Mouse (Mus musculus): ENCODE data around the gene Atf7.

Atf7 gene

GRCm38 (mm10) chr15:102532106-102532900 is 93.0 kb downstream of the Atf7 start:
- ChIA-PET POLR2A (interaction anchor here (0.7 to 2.6 kb wide), 9 partner anchors 10 to 139 kb away, joined by 3 to 10 read pairs (median 4); partner anchors contain the start of gene Tarbp2 (in 3 of the 4)), CTCF (interaction anchor here in 1 of 4 experiments (0.7 kb wide), 1 partner anchor 152 kb away, joined by 3 read pairs; no protein-coding TSS in a partner anchor)

GRCm38 (mm10) chr15:102531586-102531985 is 93.7 kb downstream of the Atf7 start:
- CTCF ChIA-PET: interaction anchor here in 1 of 4 experiments (0.7 kb wide), 1 partner anchor 153 kb away, joined by 3 read pairs; no protein-coding TSS in a partner anchor
- POLR2A ChIA-PET: interaction anchor here in 3 of 4 experiments (0.9 to 6.0 kb wide), 5 partner anchors 13 to 140 kb away, joined by 3 to 31 read pairs (median 4); partner anchors contain the start of gene Tarbp2 (in 2 of the 3)

GRCm38 (mm10) chr15:102530566-102530965 is 94.7 kb downstream of the Atf7 start:
- ChIA-PET POLR2A (interaction anchor here in 2 of 4 experiments (1.6 to 17.2 kb wide), 4 partner anchors 9 to 61 kb away, joined by 4 to 296 read pairs (median 18); partner anchors contain the start of genes Tarbp2 (in 2 of the 2), Gm10337 (in 1 of the 2) and Map3k12 (in 1 of the 2)), CTCF (interaction anchor here in 1 of 4 experiments (0.8 to 2.0 kb wide), 2 partner anchors 145 to 175 kb away, joined by 5 read pairs; no protein-coding TSS in a partner anchor)

- CTCF ChIA-PET: interaction anchor here in 3 of 4 experiments (0.6 to 3.9 kb wide), 9 partner anchors 9 to 420 kb away, joined by 3 to 11 read pairs (median 4); partner anchors contain the start of gene Tarbp2 (in 2 of the 3)
- POLR2A ChIA-PET: interaction anchor here in 3 of 4 experiments (0.6 to 17.2 kb wide), 11 partner anchors 10 to 174 kb away, joined by 3 to 296 read pairs (median 4); partner anchors contain the start of genes Tarbp2 (in 2 of the 3), Atf7 (in 1 of the 3), Atp5g2 (in 1 of the 3) and Gm10337 (in 1 of the 3)
Measured at GRCm38 (mm10) chr15:102528396-102528795, 96.9 kb downstream of the Atf7 start.

- ChIA-PET POLR2A (interaction anchor here in 3 of 4 experiments (0.6 to 17.2 kb wide), 17 partner anchors 9 to 174 kb away, joined by 3 to 296 read pairs (median 4); partner anchors contain the start of genes Tarbp2 (in 3 of the 3), Atf7 (in 1 of the 3), Atp5g2 (in 1 of the 3) and Gm10337 (in 1 of the 3)), CTCF (interaction anchor here in 3 of 4 experiments (0.6 to 3.9 kb wide), 9 partner anchors 9 to 420 kb away, joined by 3 to 11 read pairs (median 4); partner anchors contain the start of gene Tarbp2 (in 2 of the 3))
Measured at GRCm38 (mm10) chr15:102527936-102528335, 97.3 kb downstream of the Atf7 start.

GRCm38 (mm10) chr15:102526111-102527002 is 98.9 kb downstream of the Atf7 start:
- POLR2A ChIA-PET: interaction anchor here (0.6 to 17.2 kb wide), 15 partner anchors 8 to 202 kb away, joined by 3 to 296 read pairs (median 4); partner anchors contain the start of genes Tarbp2 (in 4 of the 4), Atp5g2 (in 1 of the 4), Gm10337 (in 1 of the 4) and Map3k12 (in 1 of the 4)
- CTCF ChIA-PET: interaction anchor here in 3 of 4 experiments (0.6 to 3.9 kb wide), 11 partner anchors 8 to 418 kb away, joined by 3 to 11 read pairs (median 4); partner anchors contain the start of genes Tarbp2 (in 2 of the 3) and Myg1 (in 1 of the 3)

GRCm38 (mm10) chr15:102524892-102525485 is 100.3 kb downstream of the Atf7 start, which contains the start of gene Npff:
Gene Npff (minus strand): TSS chr15:102524942.
- CTCF ChIA-PET: interaction anchor here (0.6 to 2.4 kb wide), 25 partner anchors 10 to 300 kb away, joined by 3 to 11 read pairs (median 4); partner anchors contain the start of genes Aaas (in 2 of the 4), Myg1 (in 1 of the 4) and Pcbp2 (in 1 of the 4)
- POLR2A ChIA-PET: interaction anchor here in 3 of 4 experiments (0.6 to 17.2 kb wide), 15 partner anchors 8 to 170 kb away, joined by 3 to 296 read pairs (median 3); partner anchors contain the start of genes Map3k12 (in 2 of the 3), Gm10337 (in 1 of the 3), Sp1 (in 1 of the 3) and Tarbp2 (in 1 of the 3)

GRCm38 (mm10) chr15:102521480-102521879 is 103.8 kb downstream of the Atf7 start:
- ChIA-PET CTCF (interaction anchor here in 1 of 4 experiments (0.6 to 0.8 kb wide), 2 partner anchors 56 to 99 kb away, joined by 3 read pairs; no protein-coding TSS in a partner anchor), POLR2A (interaction anchor here in 2 of 4 experiments (0.6 to 17.2 kb wide), 14 partner anchors 8 to 228 kb away, joined by 3 to 296 read pairs (median 3); partner anchors contain the start of genes Gm10337 (in 1 of the 2), Map3k12 (in 1 of the 2), Sp1 (in 1 of the 2) and Tarbp2 (in 1 of the 2))

GRCm38 (mm10) chr15:102520416-102520815 is 104.8 kb downstream of the Atf7 start:
- CTCF ChIA-PET: no interaction called here

GRCm38 (mm10) chr15:102519211-102520141 is 105.8 kb downstream of the Atf7 start:
- ChIA-PET CTCF (interaction anchor here in 3 of 4 experiments (1.0 to 2.1 kb wide), 14 partner anchors 9 to 412 kb away, joined by 3 to 11 read pairs (median 6); partner anchors contain the start of genes Aaas (in 1 of the 3), Mfsd5 (in 1 of the 3) and Prr13 (in 1 of the 3)), POLR2A (interaction anchor here (0.6 to 21.1 kb wide), 67 partner anchors 3 to 516 kb away, joined by 3 to 296 read pairs (median 9); partner anchors contain the start of genes Aaas (in 2 of the 4), Amhr2 (in 2 of the 4), Atp5g2 (in 2 of the 4) and Gm10337 (in 2 of the 4))

More at GRCm38 (mm10) chr15:102520416-102520815, 104.8 kb downstream of the Atf7 start:
- POLR2A ChIA-PET: interaction anchor here in 2 of 4 experiments (0.7 to 21.1 kb wide), 11 partner anchors 2 to 134 kb away, joined by 3 to 296 read pairs (median 4); partner anchors contain the start of genes Gm10337 (in 1 of the 2), Map3k12 (in 1 of the 2), Npff (in 1 of the 2) and Sp1 (in 1 of the 2)

GRCm38 (mm10) chr15:102518859-102519201 is 106.4 kb downstream of the Atf7 start:
- CTCF ChIA-PET: interaction anchor here in 3 of 4 experiments (0.7 to 2.1 kb wide), 28 partner anchors 8 to 420 kb away, joined by 3 to 12 read pairs (median 4); partner anchors contain the start of genes Aaas (in 1 of the 3), Mfsd5 (in 1 of the 3), Pcbp2 (in 1 of the 3) and Prr13 (in 1 of the 3)
- POLR2A ChIA-PET: interaction anchor here (0.6 to 21.1 kb wide), 111 partner anchors 3 to 653 kb away, joined by 3 to 296 read pairs (median 6); partner anchors contain the start of genes Pcbp2 (in 3 of the 4), Sp1 (in 3 of the 4), Aaas (in 2 of the 4) and Amhr2 (in 2 of the 4)

- ChIA-PET CTCF (interaction anchor here (0.6 to 2.1 kb wide), 39 partner anchors 9 to 801 kb away, joined by 3 to 12 read pairs (median 4); partner anchors contain the start of genes Pcbp2 (in 2 of the 4), Aaas (in 1 of the 4), Mfsd5 (in 1 of the 4) and Prr13 (in 1 of the 4)), POLR2A (interaction anchor here (0.5 to 21.1 kb wide), 168 partner anchors 4 to 721 kb away, joined by 3 to 296 read pairs (median 5); partner anchors contain the start of genes Aaas (in 3 of the 4), Pcbp2 (in 3 of the 4), Sp1 (in 3 of the 4) and Amhr2 (in 2 of the 4))
Measured at GRCm38 (mm10) chr15:102517976-102518858, 107.0 kb downstream of the Atf7 start, which contains the start of gene Tarbp2. Gene Tarbp2 (plus strand): TSS chr15:102518192.

GRCm38 (mm10) chr15:102517631-102517975 is 107.7 kb downstream of the Atf7 start:
- CTCF ChIA-PET: interaction anchor here in 3 of 4 experiments (0.6 to 2.1 kb wide), 27 partner anchors 10 to 802 kb away, joined by 3 to 12 read pairs (median 5); partner anchors contain the start of genes Pcbp2 (in 2 of the 3), Aaas (in 1 of the 3), Mfsd5 (in 1 of the 3) and Prr13 (in 1 of the 3)
- POLR2A ChIA-PET: interaction anchor here (0.6 to 21.1 kb wide), 134 partner anchors 5 to 722 kb away, joined by 3 to 296 read pairs (median 6); partner anchors contain the start of genes Pcbp2 (in 3 of the 4), Sp1 (in 3 of the 4), Aaas (in 2 of the 4) and Atp5g2 (in 2 of the 4)

Measured in embryonic stem cell, embryonic (primary cell).